Mouse (Mus musculus) forebrain, embryonic 14.5 days (tissue): ENCODE data around the gene Eng. TPM values are rescaled to one million over a fixed set of nuclear protein-coding genes. Genes with fewer than 3 reads are reported as not detected.

Experiments used
- ATAC-seq: fragments of 200-750 bp; cut with Nextera tagmentation; 2 replicates; pipeline ENCODE4 v1.8.0; 2017; ENCODE audit warnings: mild to moderate bottlenecking, moderate library complexity
- DNase-seq: peaks from one replicate; pipeline ENCODE4 v3.0.0-alpha.2; 2015; ENCODE audit warnings: low spot score
- H3K27ac ChIP-seq: fragments of 300-500 bp; sonication (generic); 2 replicates; pipeline ENCODE4 v1.5.1; 2014; ENCODE audit warnings: low read depth, mild to moderate bottlenecking, control low read depth, low read length, moderate library complexity
- H3K27me3 ChIP-seq: fragments of 300-500 bp; sonication (generic); replicated peaks from 2 replicates; pipeline ENCODE4 v1.6.1; 2014; ENCODE audit warnings: low read length, control low read depth, mixed read lengths; ENCODE audit not compliant: control insufficient read depth, insufficient read depth
- H3K36me3 ChIP-seq: fragments of 300-500 bp; sonication (generic); 2 replicates; pipeline ENCODE4 v1.6.1; 2014; ENCODE audit warnings: low read length, control low read depth; ENCODE audit not compliant: control insufficient read depth, insufficient read depth
- H3K4me1 ChIP-seq: fragments of 300-500 bp; sonication (generic); 2 replicates; pipeline ENCODE4 v1.6.1; 2014; ENCODE audit warnings: antibody characterized with exemption, low read length, control low read depth; ENCODE audit not compliant: control insufficient read depth, insufficient read depth
- H3K4me2 ChIP-seq: fragments of 300-500 bp; sonication (generic); 2 replicates; pipeline ENCODE4 v1.6.1; 2014; ENCODE audit warnings: mild to moderate bottlenecking, control low read depth, low read length
- H3K4me3 ChIP-seq: fragments of 300-500 bp; sonication (generic); 2 replicates; pipeline ENCODE4 v1.5.1; 2014; ENCODE audit warnings: low read depth, low read length, control low read depth
- H3K9ac ChIP-seq: fragments of 300-500 bp; sonication (generic); 2 replicates; pipeline ENCODE4 v1.6.1; 2014; ENCODE audit warnings: mild to moderate bottlenecking, low read length, control low read depth, moderate library complexity
- H3K9me3 ChIP-seq: fragments of 300-500 bp; sonication (generic); replicated peaks from 2 replicates; pipeline ENCODE4 v1.6.1; 2016; ENCODE audit warnings: low read length, control low read depth, mixed read lengths; ENCODE audit not compliant: control insufficient read depth
- WGBS: fragments of 180-500 bp; shearing (Covaris S2); extraction: QIAGEN DNeasy Blood & Tissue Kit; methylation state at CpG from one replicate; pipeline ENCODE4 v1.1.7; 2014; 5-methylcytosine and 5-hydroxymethylcytosine counted together
- microRNA counts: library from miRNA; unstranded; fragments of <30 nt; microRNA quantifications from one replicate; lab custom pipeline; 2016
- microRNA-seq: library from miRNA; unstranded; fragments of <30 nt; microRNA quantifications from one replicate; pipeline ENCODE4, GENCODE M21; 2016
- polyA plus RNA-seq: library from polyadenylated mRNA; unstranded; fragments of >200 nt; fragmentation: Nextera tagmentation; extraction: Ambion mirVana; gene quantifications from 2 replicates; pipeline ENCODE4 v1.2.1, GENCODE M21; 2014

The Eng gene
- polyA plus RNA-seq, 1 experiment from 2014 or later, result 15.0 TPM

DNA sequence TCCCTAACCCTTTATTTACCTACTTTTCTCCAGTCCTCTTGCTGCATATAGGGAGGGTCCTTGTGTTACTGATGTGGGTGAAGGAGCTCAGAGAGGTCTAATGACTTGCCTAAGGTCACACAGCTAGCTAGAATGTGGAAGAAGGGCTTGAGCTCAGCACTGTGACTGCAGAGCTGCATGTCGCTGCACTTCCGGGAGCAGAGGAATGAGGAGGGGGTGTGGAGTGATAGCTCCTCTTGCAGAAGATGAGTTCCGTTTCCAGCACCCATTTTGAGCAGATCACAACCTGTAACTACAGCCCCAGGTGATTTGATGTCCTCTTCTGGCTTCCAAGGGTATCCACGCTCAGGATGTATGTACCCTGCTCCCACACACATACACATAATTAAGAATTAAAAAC is 77.8 kb downstream of the Eng start:
- DNase-seq, result no peak
- Histone ChIP-seq H3K4me2 (no peak overlapping the region), H3K36me3 (no peaks in the 10 kb centered on the region), H3K9me3 (no peaks in the 10 kb centered on the region), H3K9ac (no peak overlapping the region), H3K4me1 (no peaks in the 10 kb centered on the region), H3K4me3 (no peak overlapping the region), H3K27me3 (no peaks in the 10 kb centered on the region), H3K27ac (no peak overlapping the region)
- 74% methylated on average over 4 of the region's 4 CpGs for WGBS
- no peak for ATAC-seq

DNA sequence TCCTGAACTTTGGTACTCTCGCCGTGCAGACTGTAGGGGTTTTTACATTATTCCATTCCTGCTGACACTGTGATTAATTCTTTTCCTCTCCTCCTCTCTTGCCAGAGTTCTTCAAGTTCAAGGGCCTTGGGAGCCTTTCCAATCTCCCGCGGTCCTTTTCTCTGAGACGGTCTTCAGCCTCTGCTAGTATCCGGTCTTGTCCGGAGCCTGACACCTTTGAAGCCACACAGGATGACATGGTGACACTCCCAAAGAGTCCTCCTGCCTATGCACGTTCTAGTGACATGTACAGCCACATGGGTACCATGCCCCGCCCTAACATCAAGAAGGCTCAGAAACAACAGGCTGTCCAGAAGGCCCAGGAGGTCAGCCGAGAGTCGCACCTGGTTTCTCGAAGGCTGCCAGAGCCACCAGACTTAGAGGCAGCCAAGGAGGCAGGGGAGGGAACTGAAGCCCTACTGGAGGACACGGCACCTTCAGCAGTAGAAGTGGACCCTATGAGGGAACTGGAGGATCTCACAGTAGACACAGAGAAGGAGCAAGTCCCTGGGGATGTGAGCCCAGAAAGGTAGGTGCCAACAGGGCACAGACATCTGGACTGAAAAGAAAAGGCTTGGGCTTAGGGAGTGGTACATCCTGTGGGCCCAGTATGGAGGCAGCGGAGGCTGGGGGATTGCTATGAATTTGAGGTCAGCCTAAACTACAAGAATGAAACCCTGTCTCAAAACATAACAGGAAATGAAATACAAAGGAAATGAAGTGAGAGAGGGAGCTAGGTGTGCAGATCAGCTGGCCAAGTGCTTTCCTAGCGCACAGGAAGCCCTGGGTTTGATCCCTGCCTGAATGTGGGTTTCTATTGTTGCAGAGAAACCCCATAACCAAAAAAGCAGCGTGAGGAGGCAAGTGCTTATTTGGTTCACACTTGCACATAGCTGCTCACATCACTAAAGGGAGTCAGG is 78.7 kb downstream of the Eng start:
- Histone ChIP-seq H3K4me2 (no peak overlapping the region), H3K27ac (no peak overlapping the region), H3K4me3 (no peak overlapping the region), H3K36me3 (no peaks in the 10 kb centered on the region), H3K4me1 (no peaks in the 10 kb centered on the region), H3K27me3 (no peaks in the 10 kb centered on the region), H3K9ac (no peak overlapping the region), H3K9me3 (no peaks in the 10 kb centered on the region)
- 87% methylated on average over 16 of the region's 16 CpGs for WGBS
- DNase-seq (no peak), ATAC-seq (no peak)

DNA sequence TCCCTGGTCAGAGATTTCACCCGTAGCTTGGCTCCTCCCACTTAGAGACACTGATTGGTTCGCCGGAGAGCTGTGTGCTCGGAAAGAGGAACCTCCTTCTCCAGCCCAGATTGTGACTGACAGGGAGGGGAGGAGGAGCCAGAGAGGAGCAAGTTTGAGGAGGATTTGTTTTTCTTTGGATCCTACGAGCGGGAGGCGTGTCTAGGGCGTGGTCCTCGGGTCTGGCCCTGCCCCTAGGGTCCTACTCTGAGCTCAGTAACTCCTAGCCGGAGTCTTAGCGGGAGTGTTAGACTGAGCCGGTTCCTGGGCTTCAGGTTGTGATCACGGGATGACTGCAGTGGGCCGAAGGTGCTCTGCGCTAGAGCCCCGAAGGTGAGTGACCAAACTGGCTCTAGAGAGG is 81.0 kb downstream of the Eng start:
- WGBS, result under 1% methylated on average over 16 of the region's 16 CpGs
- no peaks in the 10 kb centered on the region for H3K27me3 ChIP-seq
- H3K4me3 ChIP-seq, result peak overlapping the region; percentile 25
- peak overlapping the region; percentile 44 for H3K4me2 ChIP-seq
- H3K4me1 ChIP-seq, result no peaks in the 10 kb centered on the region
- H3K27ac ChIP-seq, result no peak overlapping the region
- H3K9me3 ChIP-seq, result no peaks in the 10 kb centered on the region
- H3K9ac ChIP-seq, result peak overlapping the region; percentile 40; the same call in 1 of the 2 replicates
- peak; percentile 99 for ATAC-seq
- no peaks in the 10 kb centered on the region for H3K36me3 ChIP-seq
- DNase-seq, result peak; percentile 97

DNA sequence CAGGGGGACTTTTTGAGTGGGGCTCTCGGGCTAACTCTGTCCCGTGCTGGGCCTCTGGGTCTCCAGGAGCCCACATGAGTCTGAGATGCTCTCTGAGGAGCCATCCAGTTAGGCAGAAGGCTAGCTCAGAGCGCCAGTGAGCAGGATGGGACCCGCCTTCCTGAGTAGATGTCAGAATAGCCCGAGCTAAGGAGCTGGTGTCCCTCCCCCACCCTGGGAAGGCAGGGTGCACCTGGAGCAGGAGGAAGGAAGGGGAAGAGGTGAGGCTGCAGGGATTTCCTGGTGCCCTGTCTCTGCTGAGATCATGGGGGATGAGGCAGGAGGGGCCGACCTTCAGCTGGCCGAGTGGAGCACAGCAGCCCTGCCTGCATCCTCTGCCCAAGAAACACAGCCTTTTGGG is 82.1 kb downstream of the Eng start:
- no peak overlapping the region for H3K27ac ChIP-seq
- H3K4me2 ChIP-seq, result no peak overlapping the region
- no peaks in the 10 kb centered on the region for H3K9me3 ChIP-seq
- ATAC-seq (no peak), DNase-seq (no peak)
- no peak overlapping the region for H3K4me3 ChIP-seq
- no peaks in the 10 kb centered on the region for H3K27me3 ChIP-seq
- H3K9ac ChIP-seq, result no peak overlapping the region
- no peaks in the 10 kb centered on the region for H3K4me1 ChIP-seq
- H3K36me3 ChIP-seq, result no peaks in the 10 kb centered on the region
- WGBS, result 59% methylated on average over 7 of the region's 7 CpGs

DNA sequence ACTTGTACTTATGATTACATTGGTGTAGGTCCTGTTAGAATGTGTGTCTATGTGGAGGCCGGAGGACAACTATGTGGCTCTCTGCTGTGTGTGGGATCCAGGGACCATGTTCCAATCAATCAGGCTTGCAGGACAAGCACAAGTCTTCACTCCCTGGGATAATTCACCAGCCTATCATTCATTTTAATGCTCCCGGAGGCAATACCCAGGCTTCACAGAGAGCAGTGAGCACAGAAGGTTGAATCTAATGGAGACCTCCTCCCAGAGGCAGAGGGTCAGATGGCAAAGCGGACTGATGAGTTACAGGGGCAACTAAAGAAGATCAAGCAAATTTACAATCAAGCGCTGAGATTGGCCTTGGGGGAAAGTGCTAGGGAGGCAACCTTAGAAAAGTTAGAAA is 83.2 kb downstream of the Eng start:
- WGBS, result 83% methylated on average over 4 of the region's 4 CpGs
- H3K36me3 ChIP-seq, result no peaks in the 10 kb centered on the region
- no peaks in the 10 kb centered on the region for H3K9me3 ChIP-seq
- DNase-seq (no peak), ATAC-seq (no peak)
- H3K4me3 ChIP-seq, result no peak overlapping the region
- no peak overlapping the region for H3K4me2 ChIP-seq
- no peaks in the 10 kb centered on the region for H3K27me3 ChIP-seq
- no peaks in the 10 kb centered on the region for H3K4me1 ChIP-seq
- H3K9ac ChIP-seq, result no peak overlapping the region
- H3K27ac ChIP-seq, result no peak overlapping the region

- WGBS, result 66% methylated on average over 11 of the region's 11 CpGs
- Histone ChIP-seq H3K4me2 (no peak overlapping the region), H3K27ac (no peak overlapping the region), H3K9ac (no peak overlapping the region), H3K36me3 (no peaks in the 10 kb centered on the region), H3K4me1 (no peaks in the 10 kb centered on the region), H3K9me3 (no peaks in the 10 kb centered on the region), H3K4me3 (no peak overlapping the region), H3K27me3 (no peaks in the 10 kb centered on the region)
- DNase-seq, result no peak
- ATAC-seq, result no peak
These were observed 84.5 kb downstream of the Eng start for GRCm38 (mm10) chr2:32730854-32731253.

GRCm38 (mm10) chr2:32731911-32732310 is 85.5 kb downstream of the Eng start:
- no peak overlapping the region for H3K4me3 ChIP-seq
- H3K9me3 ChIP-seq, result no peaks in the 10 kb centered on the region
- DNase-seq (no peak), ATAC-seq (no peak)
- no peaks in the 10 kb centered on the region for H3K27me3 ChIP-seq
- H3K27ac ChIP-seq, result no peak overlapping the region
- 76% methylated on average over 4 of the region's 4 CpGs for WGBS
- no peaks in the 10 kb centered on the region for H3K36me3 ChIP-seq
- H3K4me1 ChIP-seq, result no peaks in the 10 kb centered on the region
- no peak overlapping the region for H3K4me2 ChIP-seq
- H3K9ac ChIP-seq, result no peak overlapping the region

MicroRNAs encoded within 50 kb of the gene (microRNA counts, 519-probe panel; counts per million panel counts)
- microRNA mmu-miR-1954 (lab: Ali Mortazavi, UCI) (not detected), microRNA mmu-miR-2861 (lab: Ali Mortazavi, UCI) (not detected)

Small RNA genes within 50 kb of the gene (microRNA-seq; reads per million reads assigned to microRNA genes)
- gene Gm47291, result not detected
- gene Mir1954, result not detected
- not detected for gene Mir2861
- not detected for gene Mir3960
- not detected for gene Mir8093

Other genes starting within 250 kb of the Eng start
- 5.3 and 5.4 TPM in 2 replicates for gene Naif1, start 196.1 kb upstream of the Eng start, polyA plus RNA-seq
- gene Slc25a25, start 195.2 kb upstream of the Eng start, polyA plus RNA-seq, result 30.4 and 34.2 TPM in 2 replicates
- 4.4 and 5.2 TPM in 2 replicates for gene Fam102a, start 111.3 kb upstream of the Eng start, polyA plus RNA-seq
- 143 and 152 TPM in 2 replicates for gene Dpm2, start 75.7 kb upstream of the Eng start, polyA plus RNA-seq
- gene Pip5kl1, start 71.8 kb upstream of the Eng start, polyA plus RNA-seq, result 4.7 TPM in 2 replicates
- 0.30 and 0.61 TPM in 2 replicates for gene 9430097D07Rik, start 70.9 kb upstream of the Eng start, polyA plus RNA-seq
- 18.7 and 21.4 TPM in 2 replicates for gene St6galnac4, start 59.5 kb upstream of the Eng start, polyA plus RNA-seq
- 4.7 and 5.7 TPM in 2 replicates for gene St6galnac6, start 46.9 kb upstream of the Eng start, polyA plus RNA-seq
- gene Ak1, start 24.8 kb upstream of the Eng start, polyA plus RNA-seq, result 60.3 and 65.9 TPM in 2 replicates
- 10.9 and 14.3 TPM in 2 replicates for gene Fpgs, start 57.5 kb downstream of the Eng start, polyA plus RNA-seq
- 72.9 and 75.1 TPM in 2 replicates for gene Cdk9, start 66.5 kb downstream of the Eng start, polyA plus RNA-seq
- gene Sh2d3c, start 74.5 kb downstream of the Eng start, polyA plus RNA-seq, result 25.8 and 37.4 TPM in 2 replicates
- 3.2 and 3.4 TPM in 2 replicates for gene 6330409D20Rik, start 94.4 kb downstream of the Eng start, polyA plus RNA-seq
- 67.9 and 71.2 TPM in 2 replicates for gene Tor2a, start 110.6 kb downstream of the Eng start, polyA plus RNA-seq
- 0.27 and 0.80 TPM in 2 replicates for gene Ttc16, start 129.0 kb downstream of the Eng start, polyA plus RNA-seq
- gene Ptrh1, start 129.2 kb downstream of the Eng start, polyA plus RNA-seq, result 4.7 and 5.1 TPM in 2 replicates
- 0.17 and 0.30 TPM in 2 replicates for gene Cfap157, start 137.8 kb downstream of the Eng start, polyA plus RNA-seq
- 127 and 174 TPM in 2 replicates for gene Stxbp1, start 200.7 kb downstream of the Eng start, polyA plus RNA-seq
- gene Fam129b, start 229.5 kb downstream of the Eng start, polyA plus RNA-seq, result 13.8 and 17.7 TPM in 2 replicates